Mouse (Mus musculus): ENCODE measurements around the gene Bach1.

GRCm38 (mm10) chr16:87700395-87700765 lies 1.6 kb downstream of the Bach1 start:
- TF ChIP-seq CTCF (IDR thresholded peaks at IDR 0.05; ENCODE audit: low read depth), result no peak
- TF ChIP-seq EP300 (IDR thresholded peaks at IDR 0.05; ENCODE audit: low read depth), result no peak

Data from heart, postnatal 0 days (tissue).